Mouse (Mus musculus) cerebellum, adult 11 months (tissue): Measurements from ENCODE around the gene Rarg.

Experiments
- DNase-seq: peaks from one replicate; pipeline ENCODE4 v3.0.0; 2022

Rarg gene

GRCm38 (mm10) chr15:102202971-102203834 is 54.1 kb downstream of the Rarg start, which contains the start of gene Zfp740:
TSS of gene Zfp740 (plus strand) at chr15:102203249.
- DNase-seq = peak; percentile 96

GRCm38 (mm10) chr15:102198841-102199240 is 58.5 kb downstream of the Rarg start:
- DNase-seq = no peak

- no peak for DNase-seq
These were observed 61.9 kb downstream of the Rarg start for GRCm38 (mm10) chr15:102195373-102195772.

GRCm38 (mm10) chr15:102194439-102194838 is 62.9 kb downstream of the Rarg start:
- DNase-seq = no peak

GRCm38 (mm10) chr15:102193652-102194051 is 63.7 kb downstream of the Rarg start:
- DNase-seq = no peak

- DNase-seq = no peak
These were observed 64.4 kb downstream of the Rarg start for GRCm38 (mm10) chr15:102192820-102193386.

GRCm38 (mm10) chr15:102192271-102192812 is 65.0 kb downstream of the Rarg start:
- no peak for DNase-seq

GRCm38 (mm10) chr15:102191699-102192098 is 65.6 kb downstream of the Rarg start:
- DNase-seq = no peak

- no peak for DNase-seq
These were observed 68.4 kb downstream of the Rarg start for GRCm38 (mm10) chr15:102188883-102189282.

GRCm38 (mm10) chr15:102188096-102188495 is 69.2 kb downstream of the Rarg start:
- DNase-seq = no peak

GRCm38 (mm10) chr15:102186239-102186638 is 71.1 kb downstream of the Rarg start:
- DNase-seq = no peak
